Mouse (Mus musculus) left cerebral cortex, adult 2 months (tissue): ENCODE data around the gene Tmed10. TPM values are rescaled to one million over a fixed set of nuclear protein-coding genes. Genes with fewer than 3 reads are reported as not detected.

ENCODE experiments used
- DNase-seq, 2 experiments: peaks; one replicate each; pipeline ENCODE4 v3.0.0; 2021 to 2022; ENCODE audit warnings: low spot score in 2 of 2, mixed read lengths in 1 of 2; ENCODE audit errors: extremely low spot score in 1 of 2
- H3K27ac ChIP-seq: fragments of 200-600 bp; 2 replicates; pipeline ENCODE4 v1.8.1; 2022
- H3K4me3 ChIP-seq: fragments of 200-600 bp; 2 replicates; pipeline ENCODE4 v1.8.1; 2022
- CTCF ChIP-seq: fragments of 200-600 bp; IDR thresholded peaks from 2 replicates; pipeline ENCODE4 v1.8.1; 2022; ENCODE audit warnings: antibody characterized with exemption, mild to moderate bottlenecking, moderate library complexity
- intact Hi-C: fragments of 180-260 bp; cut with DNase I; formaldehyde crosslinking; loops from one replicate; pipeline ENCODE4 v1.15.1; 2025
- total RNA-seq, 2 experiments: library from RNA; stranded (reverse); gene quantifications; 2 replicates each; pipeline ENCODE4 v1.2.3; 2021

Tmed10 gene
- total RNA-seq, 2 experiments from 2014 or later: 164 to 165 TPM

GRCm38 (mm10) chr12:85298835-85299180 is 75.8 kb downstream of the Tmed10 start:
- no peak for DNase-seq
- intact Hi-C loops: no loop called here
- no peak for TF ChIP-seq CTCF
- Histone ChIP-seq H3K4me3 (no peak overlapping the region), H3K27ac (no peak overlapping the region)

GRCm38 (mm10) chr12:85298127-85298834 is 76.4 kb downstream of the Tmed10 start:
- DNase-seq: no peak
- no peak overlapping the region for H3K27ac ChIP-seq
- intact Hi-C loops: no loop called here
- H3K4me3 ChIP-seq: no peak overlapping the region
- TF ChIP-seq CTCF: no peak

GRCm38 (mm10) chr12:85297345-85297997 is 77.2 kb downstream of the Tmed10 start:
- Histone ChIP-seq H3K4me3 (no peak overlapping the region), H3K27ac (no peak overlapping the region)
- no peak for DNase-seq
- TF ChIP-seq CTCF: no peak
- intact Hi-C loops: no loop called here

- Histone ChIP-seq H3K27ac (no peak overlapping the region), H3K4me3 (no peak overlapping the region)
- no peak for TF ChIP-seq CTCF
- intact Hi-C loops: no loop called here
- DNase-seq: no peak
These were observed 77.7 kb downstream of the Tmed10 start for GRCm38 (mm10) chr12:85296915-85297314.

- Histone ChIP-seq H3K27ac (no peak overlapping the region), H3K4me3 (no peak overlapping the region)
- TF ChIP-seq CTCF: no peak
- no peak for DNase-seq
- intact Hi-C loops: no loop called here
These were observed 79.1 kb downstream of the Tmed10 start for GRCm38 (mm10) chr12:85295506-85295905.

- intact Hi-C loops: no loop called here
- Histone ChIP-seq H3K27ac (no peak overlapping the region), H3K4me3 (no peak overlapping the region)
- no peak for DNase-seq
- TF ChIP-seq CTCF: peak; percentile 26
These were observed 81.7 kb downstream of the Tmed10 start for GRCm38 (mm10) chr12:85292906-85293305.

GRCm38 (mm10) chr12:85292288-85292687 is 82.4 kb downstream of the Tmed10 start:
- no peak for DNase-seq
- no peak overlapping the region for H3K27ac ChIP-seq
- H3K4me3 ChIP-seq: no peak overlapping the region
- TF ChIP-seq CTCF: no peak
- intact Hi-C loops: no loop called here

- Histone ChIP-seq H3K27ac (no peak overlapping the region), H3K4me3 (no peak overlapping the region)
- TF ChIP-seq CTCF: no peak
- intact Hi-C loops: no loop called here
- DNase-seq: no peak
These were observed 83.1 kb downstream of the Tmed10 start for GRCm38 (mm10) chr12:85291541-85291940.

GRCm38 (mm10) chr12:85290633-85291032 is 84.0 kb downstream of the Tmed10 start:
- Histone ChIP-seq H3K27ac (no peak overlapping the region), H3K4me3 (no peak overlapping the region)
- no peak for DNase-seq
- TF ChIP-seq CTCF: no peak
- intact Hi-C loops: no loop called here

Other genes with a start within 250 kb of the Tmed10 start
- 10 to 100 TPM; 33.9 to 38.6 TPM for gene Rps6kl1, start 223.6 kb downstream of the Tmed10 start, total RNA-seq
- gene Pgf, start 197.1 kb downstream of the Tmed10 start, total RNA-seq: 1 to 10 TPM; 2.6 TPM
- 10 to 100 TPM; 58.5 to 74.0 TPM for gene Eif2b2, start 155.4 kb downstream of the Tmed10 start, total RNA-seq
- gene Mlh3, start 104.2 kb downstream of the Tmed10 start, total RNA-seq: 10 to 100 TPM; 16.6 to 17.4 TPM
- gene Acyp1, start 86.4 kb downstream of the Tmed10 start, total RNA-seq: 10 to 100 TPM; 32.9 to 37.4 TPM
- 1 to 10 TPM; 2.0 to 2.8 TPM for gene Zc2hc1c, start 86.3 kb downstream of the Tmed10 start, total RNA-seq
- gene Nek9, start 35.5 kb downstream of the Tmed10 start, total RNA-seq: 10 to 100 TPM; 32.9 to 34.8 TPM
- gene Fos, start 99.0 kb upstream of the Tmed10 start, total RNA-seq: 10 to 100 TPM; 56.9 to 88.9 TPM
- gene Jdp2, start 224.2 kb upstream of the Tmed10 start, total RNA-seq: 10 to 100 TPM; 81.5 to 95.1 TPM